In genomic region chr5:113921310-113922166, GRCm38 (mm10) we compare ENCODE assay signal across 8 mouse cellular contexts. TPM values are rescaled to one million over a fixed set of nuclear protein-coding genes. Genes with fewer than 3 reads are reported as not detected.
A peak's percentile ranks its signal among the peaks of the same experiment; 100 is the strongest.
DNase-seq lines count a peak whose midpoint lies in the region; ATAC-seq and TF ChIP-seq lines count a peak whose summit lies in the region.
"Had no signal": no experiment of that assay in that cellular context is flagged by ENCODE, and none has a peak within 500 bp of the region (broad histone marks: within the 10 kb centered on the region; RNA-seq: fewer than 3 reads in every experiment).

No protein-coding gene starts in this region.

- H3K27ac ChIP-seq in cerebellum, adult 2 months (ENCODE audit: insufficient read depth, low read length), result no peak overlapping the region
- H3K27ac ChIP-seq in forebrain, embryonic 14.5 days (ENCODE audit: low read depth, low read length), result peak overlapping the region; percentile 70
- H3K27ac ChIP-seq in midbrain, embryonic 11.5 days (ENCODE audit: low read depth, low read length), result peak overlapping the region; percentile 58
- H3K27ac ChIP-seq: liver, embryonic 15.5 days had no signal

- peak; percentile 80 to 87 for DNase-seq in cerebellum, adult 2 months
- peak; percentile 65 for DNase-seq in forebrain, embryonic 14.5 days (ENCODE audit: low spot score)
- DNase-seq in midbrain, embryonic 11.5 days (ENCODE audit: low spot score, missing footprints), result peak; percentile 91
- no peak for DNase-seq in layer of hippocampus, postnatal 10 days (ENCODE audit: low spot score in 2 of 2)
- no peak for DNase-seq in adrenal gland, postnatal 10 days
- DNase-seq in spleen, adult 12 weeks (ENCODE audit: low spot score), result no peak

- H3K4me2 ChIP-seq in forebrain, embryonic 14.5 days (ENCODE audit: low read length), result no peak overlapping the region
- H3K4me2 ChIP-seq in midbrain, embryonic 11.5 days, result no peak overlapping the region
- H3K4me2 ChIP-seq: liver, embryonic 15.5 days had no signal

- no peak for TF ChIP-seq POLR2A in cerebellum, adult 2 months (IDR thresholded peaks at IDR 0.05; ENCODE audit: borderline replicate concordance, insufficient read depth, low read length)

- no peaks in the 10 kb centered on the region for H3K36me3 ChIP-seq in forebrain, embryonic 14.5 days (ENCODE audit: control insufficient read depth, insufficient read depth, low read length)
- H3K36me3 ChIP-seq in midbrain, embryonic 11.5 days (ENCODE audit: control insufficient read depth, insufficient read depth, low read length), result no peaks in the 10 kb centered on the region
- H3K36me3 ChIP-seq: liver, embryonic 15.5 days had no signal

- peaks cover 9% of the 10 kb centered on the region for H3K4me1 ChIP-seq in cerebellum, adult 2 months (ENCODE audit: control insufficient read depth, insufficient read depth, low read length)
- H3K4me1 ChIP-seq in forebrain, embryonic 14.5 days (ENCODE audit: control insufficient read depth, insufficient read depth, low read length), result peaks cover 8% of the 10 kb centered on the region; the same call in 1 of the 2 replicates
- H3K4me1 ChIP-seq in midbrain, embryonic 11.5 days (ENCODE audit: control insufficient read depth, insufficient read depth, low read length), result no peaks in the 10 kb centered on the region
- H3K4me1 ChIP-seq: liver, embryonic 15.5 days had no signal

- 0 out of 2 replicates have a peak overlapping the region, but pooled peaks have one; percentile 13 for H3K9ac ChIP-seq in forebrain, embryonic 14.5 days (ENCODE audit: low read length)
- H3K9ac ChIP-seq in midbrain, embryonic 11.5 days (ENCODE audit: low read length), result no peak overlapping the region
- H3K9ac ChIP-seq: liver, embryonic 15.5 days had no signal

- no peak for TF ChIP-seq CTCF in cerebellum, adult 2 months (IDR thresholded peaks at IDR 0.05; ENCODE audit: borderline replicate concordance, insufficient read depth, low read depth, low read length)

- H3K9me3 ChIP-seq in forebrain, embryonic 14.5 days (replicated peaks; ENCODE audit: control insufficient read depth, low read length), result no peaks in the 10 kb centered on the region
- no peaks in the 10 kb centered on the region for H3K9me3 ChIP-seq in midbrain, embryonic 11.5 days (ENCODE audit: control insufficient read depth, low read length)
- H3K9me3 ChIP-seq: liver, embryonic 15.5 days had no signal

- 25% methylated on average over 6 of the region's 6 CpGs for WGBS in cerebellum, adult 2 months
- 17% methylated on average over 6 of the region's 6 CpGs for WGBS in forebrain, embryonic 14.5 days
- WGBS in midbrain, embryonic 11.5 days, result 40% methylated on average over 6 of the region's 6 CpGs

- H3K4me3 ChIP-seq in cerebellum, adult 2 months (replicated peaks; ENCODE audit: insufficient read depth, low read depth, low read length), result no peak overlapping the region
- no peak overlapping the region for H3K4me3 ChIP-seq in forebrain, embryonic 14.5 days (ENCODE audit: low read depth, low read length)
- no peak overlapping the region for H3K4me3 ChIP-seq in midbrain, embryonic 11.5 days (ENCODE audit: low read depth, low read length)
- H3K4me3 ChIP-seq: liver, embryonic 15.5 days had no signal

- peak; percentile 61; the same call in 1 of the 2 replicates for ATAC-seq in cerebellum, adult (ENCODE audit: insufficient number of reproducible peaks, low FRiP score, low TSS enrichment)
- peak; percentile 78 for ATAC-seq in forebrain, embryonic 14.5 days
- peak; percentile 80 for ATAC-seq in midbrain, embryonic 11.5 days (ENCODE audit: low FRiP score)

- no peaks in the 10 kb centered on the region for H3K27me3 ChIP-seq in cerebellum, adult 2 months (ENCODE audit: control insufficient read depth, insufficient read depth, low read length)
- no peaks in the 10 kb centered on the region for H3K27me3 ChIP-seq in forebrain, embryonic 14.5 days (replicated peaks; ENCODE audit: control insufficient read depth, insufficient read depth, low read length)
- H3K27me3 ChIP-seq in midbrain, embryonic 11.5 days (ENCODE audit: control insufficient read depth, insufficient read depth, low read length), result no peaks in the 10 kb centered on the region
- H3K27me3 ChIP-seq: liver, embryonic 15.5 days had no signal

RNA-seq across cellular contexts. Expression of gene Coro1c, which starts 13.0 kb away (rescaled TPM):
- polyA plus RNA-seq in cerebellum, adult 2 months (2012; rRNA removed), result 90.2 and 94.1 TPM in 2 replicates
- 169 and 193 TPM in 2 replicates for polyA plus RNA-seq in forebrain, embryonic 14.5 days (2014; fragmentation: Nextera tagmentation; extraction: Ambion mirVana)
- 201 and 205 TPM in 2 replicates for polyA plus RNA-seq in midbrain, embryonic 11.5 days (2014; fragmentation: Nextera tagmentation; extraction: Ambion mirVana)
- 100 to 1,000 TPM; 104 TPM for total RNA-seq in layer of hippocampus, postnatal 10 days (2021)
- 10 to 100 TPM; 66.4 to 78.9 TPM for total RNA-seq in adrenal gland, postnatal 10 days (2021)

Comparison
In these comparisons a context has a peak if more than half of its experiments do, and no peak if none do; other contexts are left out.
1. DNase-seq: peak in cerebellum, adult 2 months (2 of 2), forebrain, embryonic 14.5 days (single experiment) and midbrain, embryonic 11.5 days (single experiment); none in layer of hippocampus, postnatal 10 days (0 of 2), adrenal gland, postnatal 10 days (single experiment) and spleen, adult 12 weeks (single experiment).
2. Peak in every context shown above with its lines, with median percentiles within 50 percentile points of each other: ATAC-seq.